In the genomic region with DNA sequence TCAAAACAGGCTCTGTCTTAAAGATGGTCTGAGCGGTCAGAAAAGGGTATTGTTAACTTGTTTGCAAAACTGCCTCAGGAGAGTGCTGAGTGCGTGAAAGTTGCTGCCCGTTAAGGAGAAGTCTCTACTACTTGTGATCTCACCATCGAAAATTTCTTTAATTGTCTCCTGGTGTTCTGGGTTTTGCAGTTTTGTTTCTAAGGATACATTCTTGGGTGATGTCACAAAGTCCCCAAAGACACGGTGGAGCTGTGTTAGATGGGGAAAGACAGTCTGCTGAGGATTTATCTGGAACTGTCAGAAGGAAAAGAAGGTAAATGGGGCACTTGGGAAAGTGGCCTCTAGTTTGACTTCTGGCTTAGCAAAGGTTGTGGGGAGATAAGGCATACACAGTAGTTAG, we compare ENCODE assay signal across 11 mouse cellular contexts.
DNase-seq lines count a peak whose midpoint lies in the region; ATAC-seq and TF ChIP-seq lines count a peak whose summit lies in the region.
"Had no signal": no experiment of that assay in that cellular context is flagged by ENCODE, and none has a peak within 500 bp of the region (broad histone marks: within the 10 kb centered on the region; RNA-seq: fewer than 3 reads in every experiment).

No protein-coding gene starts in this region.

- H3K4me1 ChIP-seq in liver, adult 2 months (ENCODE audit: control insufficient read depth, insufficient read depth, low read length), result no peaks in the 10 kb centered on the region
- H3K4me1 ChIP-seq in bone marrow macrophage, adult 2 months (ENCODE audit: control insufficient read depth, insufficient read depth, low read length), result peaks cover 53% of the 10 kb centered on the region
- peaks cover 18% of the 10 kb centered on the region; the same call in 1 of the 2 replicates for H3K4me1 ChIP-seq in intestine, embryonic 15.5 days (replicated peaks)
- H3K4me1 ChIP-seq in small intestine, adult 2 months (ENCODE audit: control insufficient read depth, insufficient read depth, insufficient read length, low read length), result peaks cover 15% of the 10 kb centered on the region
- peaks cover 28% of the 10 kb centered on the region for H3K4me1 ChIP-seq in hindbrain, embryonic 13.5 days (replicated peaks)

- WGBS in liver, adult 2 months, result 68% methylated on average over 5 of the region's 5 CpGs
- WGBS in intestine, embryonic 15.5 days, result 56% methylated on average over 5 of the region's 5 CpGs
- 68% methylated on average over 5 of the region's 5 CpGs for WGBS in small intestine, adult 2 months
- WGBS in hindbrain, embryonic 13.5 days, result 62% methylated on average over 5 of the region's 5 CpGs

- no peak for ATAC-seq in intestine, embryonic 15.5 days
- ATAC-seq in hindbrain, embryonic 13.5 days (ENCODE audit: low FRiP score), result no peak

- no peak overlapping the region for H3K4me2 ChIP-seq in intestine, embryonic 15.5 days (replicated peaks)
- H3K4me2 ChIP-seq in hindbrain, embryonic 13.5 days, result no peak overlapping the region
- H3K4me2 ChIP-seq: embryonic facial prominence, embryonic 12.5 days; neural tube, embryonic 13.5 days had no signal

- no peaks in the 10 kb centered on the region for H3K79me2 ChIP-seq in liver, adult 2 months (ENCODE audit: control insufficient read depth, insufficient read depth, low read length)

- TF ChIP-seq POLR2A in liver, adult 2 months (IDR thresholded peaks at IDR 0.05; ENCODE audit: extremely low read depth, insufficient read depth, low read length), result no peak
- TF ChIP-seq POLR2A in bone marrow macrophage, adult 2 months (IDR thresholded peaks at IDR 0.05; ENCODE audit: borderline replicate concordance, low read depth, low read length), result no peak
- no peak for TF ChIP-seq POLR2A in small intestine, adult 2 months (IDR thresholded peaks at IDR 0.05; ENCODE audit: low read depth, low read length)

- H3K9ac ChIP-seq in liver, adult 2 months (ENCODE audit: low read depth, low read length), result no peak overlapping the region
- no peak overlapping the region for H3K9ac ChIP-seq in intestine, embryonic 15.5 days
- H3K9ac ChIP-seq in hindbrain, embryonic 13.5 days, result no peak overlapping the region
- H3K9ac ChIP-seq: embryonic facial prominence, embryonic 12.5 days; neural tube, embryonic 13.5 days had no signal

- DNase-seq in liver, adult 2 months (ENCODE audit: extremely low read depth, low read depth, low spot score), result no peak
- DNase-seq in liver, result no peak
- DNase-seq in urinary bladder, postnatal 36 days (ENCODE audit: low spot score in 2 of 2), result no peak
- DNase-seq: gastrocnemius, postnatal 10 days; kidney, adult 11 months had no signal

- no peaks in the 10 kb centered on the region for H3K9me3 ChIP-seq in intestine, embryonic 15.5 days
- H3K9me3 ChIP-seq in hindbrain, embryonic 13.5 days, result no peaks in the 10 kb centered on the region
- H3K9me3 ChIP-seq: embryonic facial prominence, embryonic 12.5 days; neural tube, embryonic 13.5 days had no signal

- no peak overlapping the region for H3K4me3 ChIP-seq in liver, adult 2 months (ENCODE audit: insufficient read depth, low read depth, low read length)
- H3K4me3 ChIP-seq in bone marrow macrophage, adult 2 months (ENCODE audit: insufficient read depth, low read length), result peak overlapping the region; percentile 24
- H3K4me3 ChIP-seq in intestine, embryonic 15.5 days (replicated peaks), result no peak overlapping the region
- no peak overlapping the region for H3K4me3 ChIP-seq in small intestine, adult 2 months (ENCODE audit: low read depth, low read length)
- H3K4me3 ChIP-seq in hindbrain, embryonic 13.5 days, result no peak overlapping the region
- H3K4me3 ChIP-seq: embryonic facial prominence, embryonic 12.5 days; neural tube, embryonic 13.5 days had no signal

- no peak for TF ChIP-seq CTCF in liver, adult 2 months (IDR thresholded peaks at IDR 0.05; ENCODE audit: low read depth, low read length)
- TF ChIP-seq CTCF in bone marrow macrophage, adult 2 months (IDR thresholded peaks at IDR 0.05; ENCODE audit: low read depth, low read length), result no peak
- TF ChIP-seq CTCF in small intestine, adult 2 months (IDR thresholded peaks at IDR 0.05; ENCODE audit: extremely low read depth, insufficient read length, insufficient replicate concordance, low read depth, low read length), result no peak

- H3K36me3 ChIP-seq in liver, adult 2 months (ENCODE audit: control insufficient read depth, insufficient read depth, low read length), result no peaks in the 10 kb centered on the region
- no peaks in the 10 kb centered on the region for H3K36me3 ChIP-seq in intestine, embryonic 15.5 days
- H3K36me3 ChIP-seq in small intestine, adult 2 months (ENCODE audit: control insufficient read depth, insufficient read depth, low read length), result no peaks in the 10 kb centered on the region
- H3K36me3 ChIP-seq in hindbrain, embryonic 13.5 days, result no peaks in the 10 kb centered on the region
- H3K36me3 ChIP-seq: embryonic facial prominence, embryonic 12.5 days; neural tube, embryonic 13.5 days had no signal

- peak overlapping the region; percentile 22; the same call in 1 of the 2 replicates for H3K27ac ChIP-seq in liver, adult 2 months (replicated peaks; ENCODE audit: insufficient read depth, low read depth, low read length)
- H3K27ac ChIP-seq in bone marrow macrophage, adult 2 months (ENCODE audit: insufficient read depth, low read depth, low read length), result peak overlapping the region; percentile 94
- peak overlapping the region; percentile 36; the same call in 1 of the 2 replicates for H3K27ac ChIP-seq in intestine, embryonic 15.5 days
- H3K27ac ChIP-seq in small intestine, adult 2 months (ENCODE audit: insufficient read depth, low read depth, low read length), result peak overlapping the region; percentile 52
- H3K27ac ChIP-seq in hindbrain, embryonic 13.5 days, result no peak overlapping the region
- H3K27ac ChIP-seq: embryonic facial prominence, embryonic 12.5 days; neural tube, embryonic 13.5 days had no signal

- H3K27me3 ChIP-seq in liver, adult 2 months (ENCODE audit: control insufficient read depth, insufficient read depth, low read length), result no peaks in the 10 kb centered on the region
- no peaks in the 10 kb centered on the region for H3K27me3 ChIP-seq in intestine, embryonic 15.5 days (replicated peaks)
- no peaks in the 10 kb centered on the region for H3K27me3 ChIP-seq in small intestine, adult 2 months (ENCODE audit: control insufficient read depth, insufficient read depth, low read length)
- no peaks in the 10 kb centered on the region for H3K27me3 ChIP-seq in hindbrain, embryonic 13.5 days
- H3K27me3 ChIP-seq: embryonic facial prominence, embryonic 12.5 days; neural tube, embryonic 13.5 days had no signal
